Mouse (Mus musculus): ENCODE results near the gene E330021D16Rik.
"Not testable (repeated sequence)": the region's sequence is repeated elsewhere in the genome, so short reads cannot be mapped to it uniquely, and the experiment has no call there.

Gene E330021D16Rik

DNA sequence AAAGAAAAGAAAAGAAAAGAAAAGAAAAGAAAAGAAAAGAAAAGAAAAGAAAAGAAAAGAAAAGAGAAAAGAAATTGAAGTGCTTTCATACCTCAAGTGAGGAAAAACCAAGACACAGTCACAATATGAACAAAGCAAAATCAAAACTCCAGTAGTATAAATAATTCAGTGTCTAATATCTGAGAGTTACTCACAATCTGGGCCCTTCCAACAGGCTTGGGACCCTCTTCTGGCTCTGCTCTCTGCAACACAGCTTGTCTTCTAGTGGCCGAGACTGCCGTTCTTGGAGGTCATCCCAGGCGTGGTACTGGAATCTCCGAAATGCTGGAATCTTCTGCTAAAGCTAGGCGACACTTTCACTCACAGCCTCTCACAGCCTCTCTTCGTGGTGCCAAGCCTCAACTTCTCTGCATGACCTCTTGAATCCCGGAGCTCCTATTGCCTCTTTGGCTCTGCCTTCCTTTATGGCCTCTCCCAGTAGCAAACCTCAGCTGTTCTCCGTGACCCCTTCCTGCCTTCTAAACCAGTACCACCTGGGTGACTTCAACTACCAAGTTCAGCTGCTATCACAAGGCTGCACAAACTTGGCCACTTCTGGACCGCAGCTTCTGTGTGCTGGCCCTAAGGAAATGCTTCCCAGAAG is at the start of gene E330021D16Rik:
Gene E330021D16Rik, minus strand, starts transcription at position 437 of the 643 bp plus-strand sequence.
- no peak for DNase-seq (ENCODE audit: low spot score)

- no peak for DNase-seq (ENCODE audit: low spot score)
Observed at GRCm38 (mm10) chr6:136465021-136465420, 49.7 kb upstream of the E330021D16Rik start.

DNA sequence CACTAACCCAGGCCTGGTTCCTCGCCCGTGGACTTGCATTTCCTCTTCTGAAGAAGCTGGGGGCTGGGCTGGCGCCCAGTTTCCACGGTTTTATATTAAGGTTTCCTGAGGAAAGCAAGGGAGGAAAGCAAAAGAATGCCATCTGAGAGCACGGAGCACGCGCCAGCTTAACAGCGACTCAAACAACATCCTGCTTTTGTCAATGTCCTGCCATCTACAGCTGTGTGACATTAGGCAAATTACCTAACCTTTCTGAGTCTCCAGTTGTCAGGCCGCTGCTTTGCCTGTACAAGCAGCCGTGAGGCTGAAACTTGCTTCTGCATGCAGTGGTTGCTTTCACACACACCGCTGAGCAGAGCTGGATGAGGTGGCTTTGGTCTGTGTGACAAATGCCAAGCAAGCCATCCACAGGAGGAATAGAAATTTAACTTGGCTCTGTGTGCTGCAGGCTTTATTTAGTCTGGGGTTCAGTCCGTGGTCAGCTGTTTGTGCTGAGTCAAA is 48.8 kb upstream of the E330021D16Rik start:
- DNase-seq (ENCODE audit: low spot score) = no peak

- no peak for DNase-seq (ENCODE audit: low spot score)
Observed at GRCm38 (mm10) chr6:136463491-136463890, 48.1 kb upstream of the E330021D16Rik start.

- DNase-seq (ENCODE audit: low spot score) = no peak
Observed at GRCm38 (mm10) chr6:136459156-136459555, 43.8 kb upstream of the E330021D16Rik start.

- DNase-seq (ENCODE audit: low spot score) = no peak
Observed at GRCm38 (mm10) chr6:136456302-136456701, 40.9 kb upstream of the E330021D16Rik start.

DNA sequence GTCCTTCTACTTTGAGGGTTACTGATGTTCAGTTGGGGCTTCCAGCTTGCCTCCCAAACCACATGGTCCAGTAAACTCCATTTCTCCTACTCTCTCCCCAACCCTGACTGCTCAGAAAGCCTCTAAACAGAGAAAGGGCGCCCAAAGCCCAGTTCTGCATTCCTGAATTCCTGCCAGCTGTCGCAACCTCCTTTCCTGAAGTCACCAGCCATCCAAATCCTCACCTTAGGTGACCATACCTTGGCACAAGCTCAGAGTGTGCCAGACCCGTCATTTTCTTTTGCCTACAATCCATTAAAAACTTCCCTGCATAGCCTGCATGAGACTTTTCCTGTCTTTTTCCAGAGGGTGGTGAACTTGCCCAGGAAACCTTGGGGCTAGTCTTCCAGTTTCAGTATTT is 40.3 kb upstream of the E330021D16Rik start:
- DNase-seq (ENCODE audit: low spot score) = no peak

GRCm38 (mm10) chr6:136452623-136453022 is 37.3 kb upstream of the E330021D16Rik start:
- DNase-seq (ENCODE audit: low spot score) = no peak

DNA sequence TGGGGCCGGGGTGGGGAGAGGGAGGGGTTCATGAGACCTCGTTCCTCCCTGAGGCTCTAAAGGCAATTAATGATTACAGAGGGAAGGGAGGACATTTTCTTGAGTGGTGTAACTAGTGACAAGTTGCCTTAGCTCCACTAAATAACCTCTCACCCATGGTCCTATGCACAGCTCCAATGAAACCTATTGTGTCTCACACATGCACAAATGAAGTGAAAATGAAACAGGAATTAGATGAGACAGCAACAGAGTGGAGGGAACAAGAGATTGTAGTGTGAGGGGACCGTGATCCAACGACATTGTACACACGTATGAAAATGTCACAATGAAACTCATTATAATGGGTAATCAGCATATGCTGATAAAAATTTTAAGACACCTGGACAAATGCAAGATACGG is 35.5 kb upstream of the E330021D16Rik start:
- no peak for DNase-seq (ENCODE audit: low spot score)

GRCm38 (mm10) chr6:136449930-136450329 is 34.6 kb upstream of the E330021D16Rik start:
- no peak for DNase-seq (ENCODE audit: low spot score)

GRCm38 (mm10) chr6:136449270-136449692 is 33.9 kb upstream of the E330021D16Rik start:
- DNase-seq (ENCODE audit: low spot score) = no peak

DNA sequence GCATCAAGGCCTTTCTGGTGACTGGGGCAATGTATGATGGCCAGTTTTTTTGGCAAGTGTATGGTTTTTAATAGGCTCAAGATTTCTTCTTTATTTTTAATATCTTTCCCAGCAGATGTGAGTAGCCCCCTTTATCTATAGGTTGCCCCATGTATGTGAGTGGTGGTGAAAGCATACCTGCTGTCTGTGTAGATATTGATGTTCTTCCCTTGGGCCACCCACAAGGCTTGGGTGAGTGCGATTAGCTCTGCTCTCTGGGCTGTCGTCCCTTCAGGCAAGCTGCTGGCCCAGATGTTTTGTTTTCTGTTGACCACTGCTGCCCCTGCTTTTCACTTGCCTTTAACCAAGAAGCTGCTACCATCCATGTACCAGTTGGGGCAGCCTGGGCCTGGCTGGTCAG is 23.8 kb upstream of the E330021D16Rik start:
- not testable (repeated sequence) for DNase-seq (ENCODE audit: low spot score)

GRCm38 (mm10) chr6:136436151-136436550 is 20.8 kb upstream of the E330021D16Rik start:
- not testable (repeated sequence) for DNase-seq (ENCODE audit: low spot score)

DNA sequence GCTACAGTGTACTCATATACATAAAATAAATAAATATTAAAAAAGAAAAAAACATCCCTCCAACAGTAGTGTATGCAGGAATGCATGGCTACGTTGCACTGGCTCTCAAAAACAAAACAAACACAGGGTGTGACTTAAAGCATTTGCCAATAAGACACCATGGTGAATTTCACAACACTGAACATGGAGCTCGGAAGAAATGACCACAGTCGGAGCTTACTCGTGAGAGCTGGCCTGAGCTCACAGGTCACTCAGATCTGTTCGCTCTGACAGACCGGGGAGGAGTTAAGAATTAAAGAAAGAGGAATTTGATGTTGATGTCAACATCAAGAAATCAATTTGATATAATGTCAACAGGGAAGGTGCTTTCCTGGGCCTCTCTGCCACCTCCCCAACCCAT is 18.2 kb upstream of the E330021D16Rik start:
- no peak for DNase-seq (ENCODE audit: low spot score)

DNA sequence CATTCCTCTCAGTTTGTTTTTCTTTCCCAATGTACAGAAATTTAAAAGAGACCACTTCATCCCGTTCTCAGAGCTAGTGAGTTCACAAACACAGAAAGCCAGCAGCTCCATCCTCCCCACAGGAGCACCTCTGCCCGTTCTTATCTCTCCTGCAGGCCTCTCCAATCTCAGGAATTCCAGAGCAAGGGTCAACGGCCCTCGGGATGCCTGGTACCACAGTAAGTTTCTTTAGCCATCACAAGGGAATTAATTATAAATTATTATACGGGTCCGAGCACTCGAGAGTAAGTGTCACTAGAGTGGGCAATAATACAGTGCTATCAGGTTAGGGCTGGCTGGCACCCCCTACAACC is 16.5 kb upstream of the E330021D16Rik start:
- no peak for DNase-seq (ENCODE audit: low spot score)

- DNase-seq (ENCODE audit: low spot score) = no peak
Observed at GRCm38 (mm10) chr6:136431169-136431895, 16.0 kb upstream of the E330021D16Rik start.

GRCm38 (mm10) chr6:136429441-136429840 is 14.1 kb upstream of the E330021D16Rik start:
- DNase-seq (ENCODE audit: low spot score) = no peak

DNA sequence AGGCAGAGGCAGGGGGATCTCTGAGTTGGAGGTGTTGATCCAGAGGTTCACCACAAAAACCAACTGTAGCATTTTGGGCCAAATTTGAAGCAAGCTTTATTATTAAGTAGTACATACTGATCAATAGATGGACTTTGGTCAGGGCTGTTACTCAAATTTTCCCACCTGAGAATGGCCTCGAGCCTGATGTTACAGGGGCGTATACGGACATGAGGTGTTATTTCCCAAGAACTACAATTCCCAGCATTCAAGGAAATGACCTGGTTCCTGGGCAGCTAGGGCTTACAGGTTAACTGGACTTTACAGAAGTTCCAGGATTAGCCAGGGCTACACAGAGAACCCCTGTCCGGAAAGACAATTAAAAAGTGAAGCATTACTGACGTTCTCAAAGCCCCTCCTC is 13.0 kb upstream of the E330021D16Rik start:
- DNase-seq (ENCODE audit: low spot score) = no peak

GRCm38 (mm10) chr6:136427240-136427639 is 11.9 kb upstream of the E330021D16Rik start:
- no peak for DNase-seq (ENCODE audit: low spot score)

GRCm38 (mm10) chr6:136425956-136426355 is 10.6 kb upstream of the E330021D16Rik start:
- DNase-seq (ENCODE audit: low spot score) = no peak

GRCm38 (mm10) chr6:136424166-136424565 is 8.8 kb upstream of the E330021D16Rik start:
- no peak for DNase-seq (ENCODE audit: low spot score)

- DNase-seq (ENCODE audit: low spot score) = no peak
Observed at GRCm38 (mm10) chr6:136423201-136423600, 7.8 kb upstream of the E330021D16Rik start.

GRCm38 (mm10) chr6:136422084-136422853 is 6.9 kb upstream of the E330021D16Rik start:
- DNase-seq (ENCODE audit: low spot score) = peak; percentile 22
